Mouse (Mus musculus): ENCODE measurements around the gene Car12. TPM values are rescaled to one million over a fixed set of nuclear protein-coding genes. Genes with fewer than 3 reads are reported as not detected.

Gene Car12
- polyA plus RNA-seq, 1 experiment from 2014 or later: 0.42 TPM

- WGBS: 16% methylated on average over 2 of the region's 2 CpGs
- H3K36me3 ChIP-seq (ENCODE audit: control insufficient read depth, insufficient read depth, low read length): no peaks in the 10 kb centered on the region
- H3K4me3 ChIP-seq (ENCODE audit: control insufficient read depth in 1 of 2, insufficient read depth in 1 of 2, low read depth in 1 of 2, low read length in 2 of 2): no peak overlapping the region
- no peak overlapping the region for H3K9ac ChIP-seq (ENCODE audit: low read length)
- no peak for ATAC-seq (ENCODE audit: insufficient number of reproducible peaks, insufficient read depth, low FRiP score, low read depth)
- peak overlapping the region; percentile 17 to 31; a peak in 2 of 4 replicates for H3K27ac ChIP-seq (replicated peaks in 1 of 2; ENCODE audit: control insufficient read depth in 1 of 2, insufficient read depth in 1 of 2, low read depth in 2 of 2, low read length in 2 of 2)
- no peaks in the 10 kb centered on the region for H3K27me3 ChIP-seq (ENCODE audit: control insufficient read depth, insufficient read depth, low read length)
- H3K4me2 ChIP-seq (ENCODE audit: low read length): no peak overlapping the region
- H3K4me1 ChIP-seq (ENCODE audit: control insufficient read depth in 2 of 2, insufficient read depth in 2 of 2, low read length in 2 of 2): peaks cover 11 to 20% of the 10 kb centered on the region in 2 experiments
- H3K9me3 ChIP-seq (ENCODE audit: control insufficient read depth, low read length): peaks cover 9% of the 10 kb centered on the region
Measured at GRCm38 (mm10) chr9:66673771-66674170, 39.7 kb upstream of the Car12 start.

- no peak overlapping the region for H3K4me2 ChIP-seq (ENCODE audit: low read length)
- H3K4me1 ChIP-seq (ENCODE audit: control insufficient read depth in 2 of 2, insufficient read depth in 2 of 2, low read length in 2 of 2): peaks cover 8 to 15% of the 10 kb centered on the region in 2 experiments
- no peak overlapping the region for H3K4me3 ChIP-seq (ENCODE audit: control insufficient read depth in 1 of 2, insufficient read depth in 1 of 2, low read depth in 1 of 2, low read length in 2 of 2)
- H3K9me3 ChIP-seq (ENCODE audit: control insufficient read depth, low read length): peaks cover 9% of the 10 kb centered on the region
- no peaks in the 10 kb centered on the region for H3K27me3 ChIP-seq (ENCODE audit: control insufficient read depth, insufficient read depth, low read length)
- H3K9ac ChIP-seq (ENCODE audit: low read length): no peak overlapping the region
- no peak overlapping the region for H3K27ac ChIP-seq (replicated peaks in 1 of 2; ENCODE audit: control insufficient read depth in 1 of 2, insufficient read depth in 1 of 2, low read depth in 2 of 2, low read length in 2 of 2)
- H3K36me3 ChIP-seq (ENCODE audit: control insufficient read depth, insufficient read depth, low read length): no peaks in the 10 kb centered on the region
- ATAC-seq (ENCODE audit: insufficient number of reproducible peaks, insufficient read depth, low FRiP score, low read depth): no peak
- WGBS: 92% methylated on average over 1 of the region's 1 CpGs
Measured at GRCm38 (mm10) chr9:66675566-66675965, 37.9 kb upstream of the Car12 start.

- no peak overlapping the region for H3K27ac ChIP-seq (replicated peaks in 1 of 2; ENCODE audit: control insufficient read depth in 1 of 2, insufficient read depth in 1 of 2, low read depth in 2 of 2, low read length in 2 of 2)
- WGBS: 52% methylated on average over 6 of the region's 6 CpGs
- no peak overlapping the region for H3K4me3 ChIP-seq (ENCODE audit: control insufficient read depth in 1 of 2, insufficient read depth in 1 of 2, low read depth in 1 of 2, low read length in 2 of 2)
- H3K9ac ChIP-seq (ENCODE audit: low read length): no peak overlapping the region
- no peaks in the 10 kb centered on the region for H3K36me3 ChIP-seq (ENCODE audit: control insufficient read depth, insufficient read depth, low read length)
- H3K27me3 ChIP-seq (ENCODE audit: control insufficient read depth, insufficient read depth, low read length): no peaks in the 10 kb centered on the region
- ATAC-seq (ENCODE audit: insufficient number of reproducible peaks, insufficient read depth, low FRiP score, low read depth): no peak
- H3K9me3 ChIP-seq (ENCODE audit: control insufficient read depth, low read length): peaks cover 9% of the 10 kb centered on the region
- H3K4me1 ChIP-seq (ENCODE audit: control insufficient read depth in 2 of 2, insufficient read depth in 2 of 2, low read length in 2 of 2): no peaks in the 10 kb centered on the region
- H3K4me2 ChIP-seq (ENCODE audit: low read length): no peak overlapping the region
Measured at GRCm38 (mm10) chr9:66680102-66680501, 33.4 kb upstream of the Car12 start.

- H3K4me1 ChIP-seq (ENCODE audit: control insufficient read depth in 2 of 2, insufficient read depth in 2 of 2, low read length in 2 of 2): 0 out of 4 replicates have a peak, but pooled peaks cover 0 to under 1% of the 10 kb centered on the region in 2 experiments
- no peak overlapping the region for H3K4me3 ChIP-seq (ENCODE audit: control insufficient read depth in 1 of 2, insufficient read depth in 1 of 2, low read depth in 1 of 2, low read length in 2 of 2)
- H3K27me3 ChIP-seq (ENCODE audit: control insufficient read depth, insufficient read depth, low read length): no peaks in the 10 kb centered on the region
- peaks cover 2% of the 10 kb centered on the region; the same call in 1 of the 2 replicates for H3K9me3 ChIP-seq (ENCODE audit: control insufficient read depth, low read length)
- no peak overlapping the region for H3K4me2 ChIP-seq (ENCODE audit: low read length)
- no peak overlapping the region for H3K27ac ChIP-seq (replicated peaks in 1 of 2; ENCODE audit: control insufficient read depth in 1 of 2, insufficient read depth in 1 of 2, low read depth in 2 of 2, low read length in 2 of 2)
- no peak for ATAC-seq (ENCODE audit: insufficient number of reproducible peaks, insufficient read depth, low FRiP score, low read depth)
- WGBS: 84% methylated on average over 3 of the region's 3 CpGs
- no peaks in the 10 kb centered on the region for H3K36me3 ChIP-seq (ENCODE audit: control insufficient read depth, insufficient read depth, low read length)
- no peak overlapping the region for H3K9ac ChIP-seq (ENCODE audit: low read length)
Measured at GRCm38 (mm10) chr9:66682822-66683221, 30.7 kb upstream of the Car12 start.

GRCm38 (mm10) chr9:66685730-66686129 lies 27.8 kb upstream of the Car12 start:
- H3K4me2 ChIP-seq (ENCODE audit: low read length): no peak overlapping the region
- 0 out of 4 replicates have a peak, but pooled peaks cover 0 to 6% of the 10 kb centered on the region in 2 experiments for H3K4me1 ChIP-seq (ENCODE audit: control insufficient read depth in 2 of 2, insufficient read depth in 2 of 2, low read length in 2 of 2)
- H3K4me3 ChIP-seq (ENCODE audit: control insufficient read depth in 1 of 2, insufficient read depth in 1 of 2, low read depth in 1 of 2, low read length in 2 of 2): no peak overlapping the region
- no peak overlapping the region for H3K9ac ChIP-seq (ENCODE audit: low read length)
- no peaks in the 10 kb centered on the region for H3K9me3 ChIP-seq (ENCODE audit: control insufficient read depth, low read length)
- H3K27me3 ChIP-seq (ENCODE audit: control insufficient read depth, insufficient read depth, low read length): no peaks in the 10 kb centered on the region
- ATAC-seq (ENCODE audit: insufficient number of reproducible peaks, insufficient read depth, low FRiP score, low read depth): no peak
- H3K27ac ChIP-seq (replicated peaks in 1 of 2; ENCODE audit: control insufficient read depth in 1 of 2, insufficient read depth in 1 of 2, low read depth in 2 of 2, low read length in 2 of 2): no peak overlapping the region
- WGBS: 76% methylated on average over 6 of the region's 6 CpGs
- H3K36me3 ChIP-seq (ENCODE audit: control insufficient read depth, insufficient read depth, low read length): no peaks in the 10 kb centered on the region

GRCm38 (mm10) chr9:66687713-66688112 lies 25.8 kb upstream of the Car12 start:
- H3K4me2 ChIP-seq (ENCODE audit: low read length): no peak overlapping the region
- ATAC-seq (ENCODE audit: insufficient number of reproducible peaks, insufficient read depth, low FRiP score, low read depth): no peak
- no peaks in the 10 kb centered on the region for H3K9me3 ChIP-seq (ENCODE audit: control insufficient read depth, low read length)
- 73% methylated on average over 2 of the region's 2 CpGs for WGBS
- H3K4me3 ChIP-seq (ENCODE audit: control insufficient read depth in 1 of 2, insufficient read depth in 1 of 2, low read depth in 1 of 2, low read length in 2 of 2): no peak overlapping the region
- no peak overlapping the region for H3K27ac ChIP-seq (replicated peaks in 1 of 2; ENCODE audit: control insufficient read depth in 1 of 2, insufficient read depth in 1 of 2, low read depth in 2 of 2, low read length in 2 of 2)
- no peak overlapping the region for H3K9ac ChIP-seq (ENCODE audit: low read length)
- no peaks in the 10 kb centered on the region for H3K27me3 ChIP-seq (ENCODE audit: control insufficient read depth, insufficient read depth, low read length)
- H3K4me1 ChIP-seq (ENCODE audit: control insufficient read depth in 2 of 2, insufficient read depth in 2 of 2, low read length in 2 of 2): 0 out of 4 replicates have a peak, but pooled peaks cover 0 to 6% of the 10 kb centered on the region in 2 experiments
- no peaks in the 10 kb centered on the region for H3K36me3 ChIP-seq (ENCODE audit: control insufficient read depth, insufficient read depth, low read length)

DNA sequence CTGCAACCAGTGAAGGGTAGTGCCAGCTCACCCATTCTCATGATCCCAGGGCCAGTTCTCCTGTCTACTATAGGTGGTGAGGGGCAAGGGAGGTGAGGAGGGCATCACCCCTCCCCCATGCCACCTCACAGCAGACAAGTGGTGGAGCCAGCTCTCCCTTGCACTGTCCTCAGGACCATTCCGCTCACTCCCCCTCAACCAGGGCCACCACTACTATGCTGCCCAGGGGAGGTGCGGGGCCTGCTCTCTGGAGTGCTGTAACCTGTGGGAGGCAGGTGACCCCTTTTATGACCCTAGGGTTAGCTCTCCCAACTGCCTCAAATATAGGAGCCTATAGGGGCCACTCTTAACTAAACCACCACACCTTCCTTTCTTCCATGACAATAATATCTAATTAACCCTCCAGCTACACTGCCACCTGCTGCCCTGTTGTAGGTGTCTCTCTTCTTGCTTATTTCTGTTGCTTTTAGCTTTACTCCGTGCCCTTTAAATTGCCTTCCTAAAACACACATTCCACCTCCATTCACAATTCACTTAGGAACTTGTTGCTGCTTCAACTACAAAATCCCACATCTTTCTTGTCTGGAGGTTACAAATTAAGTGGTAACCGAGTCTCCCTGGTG lies 21.7 kb upstream of the Car12 start:
- Histone ChIP-seq H3K4me2 (ENCODE audit: low read length) (no peak overlapping the region), H3K36me3 (ENCODE audit: control insufficient read depth, insufficient read depth, low read length) (no peaks in the 10 kb centered on the region), H3K9me3 (ENCODE audit: control insufficient read depth, low read length) (no peaks in the 10 kb centered on the region), H3K4me3 (ENCODE audit: control insufficient read depth in 1 of 2, insufficient read depth in 1 of 2, low read depth in 1 of 2, low read length in 2 of 2) (no peak overlapping the region), H3K4me1 (ENCODE audit: control insufficient read depth in 2 of 2, insufficient read depth in 2 of 2, low read length in 2 of 2) (0 out of 4 replicates have a peak, but pooled peaks cover 0 to 6% of the 10 kb centered on the region in 2 experiments), H3K9ac (ENCODE audit: low read length) (no peak overlapping the region), H3K27ac (replicated peaks in 1 of 2; ENCODE audit: control insufficient read depth in 1 of 2, insufficient read depth in 1 of 2, low read depth in 2 of 2, low read length in 2 of 2) (no peak overlapping the region), H3K27me3 (ENCODE audit: control insufficient read depth, insufficient read depth, low read length) (no peaks in the 10 kb centered on the region)
- 76% methylated on average over 4 of the region's 4 CpGs for WGBS
- no peak for ATAC-seq (ENCODE audit: insufficient number of reproducible peaks, insufficient read depth, low FRiP score, low read depth)

All from heart, embryonic 14.5 days (tissue).